ENCODE assay signal across 8 mouse cellular contexts in the genomic region with DNA sequence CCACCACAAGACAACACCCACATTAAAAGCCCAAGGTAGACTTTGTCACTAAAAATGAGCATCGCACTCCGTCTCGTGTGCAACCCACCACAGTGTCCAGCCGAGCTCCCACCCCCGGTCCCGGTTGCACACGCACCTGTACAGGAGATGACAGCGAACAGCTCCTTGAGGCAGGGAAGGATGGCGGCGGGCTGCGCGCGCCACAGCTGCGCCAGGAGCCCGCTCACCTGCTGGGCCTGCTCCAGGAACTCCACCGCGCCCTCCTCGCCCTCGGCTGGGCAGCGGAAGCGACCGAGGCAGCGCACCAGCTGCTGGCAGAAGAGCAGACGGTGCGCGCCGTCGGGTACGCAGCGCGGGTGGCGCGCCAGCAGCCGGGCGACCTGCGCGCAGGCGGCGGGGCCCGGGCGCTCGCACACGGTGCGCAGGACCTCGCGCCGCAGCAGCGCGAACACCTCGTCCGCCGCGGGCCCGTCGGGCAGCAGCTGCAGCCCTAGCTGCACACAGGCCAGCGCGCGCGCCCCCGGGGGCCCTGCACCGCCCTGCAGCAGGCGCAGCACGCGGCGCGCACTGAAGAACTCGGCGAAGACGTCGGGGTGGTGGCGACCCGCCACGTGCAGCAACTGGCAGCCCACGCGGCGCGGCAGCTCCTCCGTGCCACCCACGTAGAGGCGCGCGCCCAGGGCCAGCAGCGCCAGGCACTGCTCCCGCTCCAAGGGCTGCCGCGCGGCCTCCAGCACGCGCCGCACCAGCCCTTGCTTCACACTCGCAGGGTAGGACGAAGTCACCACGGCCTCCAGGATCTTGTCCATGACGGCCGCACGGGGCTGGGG. TPM values are rescaled to one million over a fixed set of nuclear protein-coding genes. Genes with fewer than 3 reads are reported as not detected.
A peak's percentile ranks its signal among the peaks of the same experiment; 100 is the strongest.
DNase-seq lines count a peak whose midpoint lies in the region; ATAC-seq lines count a peak whose summit lies in the region.

No protein-coding gene starts in this region.

- H3K4me2 ChIP-seq in kidney, embryonic 14.5 days (replicated peaks; ENCODE audit: low read depth, low read length), result peak overlapping the region; percentile 46
- H3K4me2 ChIP-seq in liver, embryonic 15.5 days, result peak overlapping the region; percentile 25
- H3K4me2 ChIP-seq in stomach, embryonic 14.5 days (replicated peaks; ENCODE audit: low read depth, low read length), result peak overlapping the region; percentile 51

- peak overlapping the region; percentile 32 for H3K4me3 ChIP-seq in kidney, embryonic 14.5 days (ENCODE audit: low read length)
- H3K4me3 ChIP-seq in liver, embryonic 15.5 days (replicated peaks), result peak overlapping the region; percentile 17; the same call in 1 of the 2 replicates
- H3K4me3 ChIP-seq in stomach, embryonic 14.5 days (ENCODE audit: low read depth, low read length), result peak overlapping the region; percentile 30

- H3K9me3 ChIP-seq in kidney, embryonic 14.5 days (ENCODE audit: control insufficient read depth, low read length), result no peaks in the 10 kb centered on the region
- no peaks in the 10 kb centered on the region for H3K9me3 ChIP-seq in liver, embryonic 15.5 days (replicated peaks)
- H3K9me3 ChIP-seq in stomach, embryonic 14.5 days (ENCODE audit: control insufficient read depth, low read depth, low read length), result no peaks in the 10 kb centered on the region

- WGBS in kidney, embryonic 14.5 days, result 12% methylated on average over 94 of the region's 96 CpGs
- 12% methylated on average over 94 of the region's 96 CpGs for WGBS in liver, embryonic 15.5 days (ENCODE audit: insufficient replicate concordance)
- WGBS in stomach, embryonic 14.5 days, result 12% methylated on average over 90 of the region's 96 CpGs

- 0 out of 2 replicates have a peak, but pooled peaks cover 4% of the 10 kb centered on the region for H3K4me1 ChIP-seq in kidney, embryonic 14.5 days (ENCODE audit: control insufficient read depth, insufficient read depth, low read length)
- H3K4me1 ChIP-seq in liver, embryonic 15.5 days (replicated peaks), result peaks cover 4% of the 10 kb centered on the region; the same call in 1 of the 2 replicates
- no peaks in the 10 kb centered on the region for H3K4me1 ChIP-seq in stomach, embryonic 14.5 days (ENCODE audit: control insufficient read depth, insufficient read depth, low read length)

- no peaks in the 10 kb centered on the region for H3K36me3 ChIP-seq in kidney, embryonic 14.5 days (ENCODE audit: control insufficient read depth, insufficient read depth, low read length)
- no peaks in the 10 kb centered on the region for H3K36me3 ChIP-seq in liver, embryonic 15.5 days (replicated peaks)
- no peaks in the 10 kb centered on the region; the same call in 1 of the 2 replicates for H3K36me3 ChIP-seq in stomach, embryonic 14.5 days (ENCODE audit: control insufficient read depth, insufficient read depth, low read length)

- H3K27me3 ChIP-seq in kidney, embryonic 14.5 days (ENCODE audit: control insufficient read depth, insufficient read depth, low read length), result peaks cover 32% of the 10 kb centered on the region
- peaks cover 61% of the 10 kb centered on the region for H3K27me3 ChIP-seq in liver, embryonic 15.5 days
- H3K27me3 ChIP-seq in stomach, embryonic 14.5 days (ENCODE audit: control insufficient read depth, insufficient read depth, low read length), result peaks cover 13% of the 10 kb centered on the region

- peak overlapping the region; percentile 40; the same call in 1 of the 2 replicates for H3K9ac ChIP-seq in kidney, embryonic 14.5 days (ENCODE audit: low read depth, low read length)
- no peak overlapping the region for H3K9ac ChIP-seq in liver, embryonic 15.5 days
- H3K9ac ChIP-seq in stomach, embryonic 14.5 days (replicated peaks; ENCODE audit: low read depth, low read length), result no peak overlapping the region

- peak; percentile 46; the same call in 1 of the 2 replicates for ATAC-seq in kidney, embryonic 14.5 days (ENCODE audit: low FRiP score, low TSS enrichment)
- peak; percentile 27; the same call in 1 of the 2 replicates for ATAC-seq in granulocyte monocyte progenitor cell, adult 5-6 weeks (replicated peaks; ENCODE audit: poor library complexity, severe bottlenecking)
- ATAC-seq in liver, embryonic 15.5 days (ENCODE audit: insufficient read depth), result no peak
- ATAC-seq in stomach, embryonic 14.5 days (ENCODE audit: insufficient number of reproducible peaks, insufficient read depth, low FRiP score, low read depth), result peak; percentile 24; the same call in 1 of the 2 replicates

- no peak for DNase-seq in kidney, postnatal 10 days
- peak; percentile 56 for DNase-seq in embryo, embryonic 11 days
- DNase-seq in T-cell, adult 2 months (ENCODE audit: low spot score), result no peak
- DNase-seq in adrenal gland, adult 8-10 months, result no peak

- H3K27ac ChIP-seq in kidney, embryonic 14.5 days (ENCODE audit: low read depth, low read length), result no peak overlapping the region
- H3K27ac ChIP-seq in liver, embryonic 15.5 days (replicated peaks), result no peak overlapping the region
- no peak overlapping the region for H3K27ac ChIP-seq in stomach, embryonic 14.5 days (ENCODE audit: low read length)

RNA-seq across cellular contexts. Expression of gene Usp35, which starts 6.4 kb away (rescaled TPM):
- 1.8 and 2.4 TPM in 2 replicates for polyA plus RNA-seq in kidney, embryonic 14.5 days (2014; fragmentation: Nextera tagmentation; extraction: Ambion mirVana)
- total RNA-seq in granulocyte monocyte progenitor cell, adult 5-6 weeks (2014; fragmentation: Nextera tagmentation), result 0.30 TPM in 1 of 2 replicates, not detected in the other
- total RNA-seq in granulocyte monocyte progenitor cell, adult 5-6 weeks (2017), result 0.04 TPM in 1 of 2 replicates, not detected in the other
- 0.07 and 0.16 TPM in 2 replicates for polyA plus RNA-seq in liver, embryonic 15.5 days (2015; fragmentation: Nextera tagmentation; extraction: Ambion mirVana)
- 3.4 and 3.6 TPM in 2 replicates for polyA plus RNA-seq in stomach, embryonic 14.5 days (2014; fragmentation: Nextera tagmentation; extraction: Ambion mirVana)
- total RNA-seq in adrenal gland, adult 8-10 months (2022), result 10 to 100 TPM; 10.8 to 29.5 (median 17.7) TPM

RNA-seq across cellular contexts. Expression of gene Kctd21, which starts 6.8 kb away (rescaled TPM):
- 2.2 and 4.6 TPM in 2 replicates for polyA plus RNA-seq in kidney, embryonic 14.5 days (2014; fragmentation: Nextera tagmentation; extraction: Ambion mirVana)
- total RNA-seq in granulocyte monocyte progenitor cell, adult 5-6 weeks (2014; fragmentation: Nextera tagmentation), result 1.3 and 2.1 TPM in 2 replicates
- 0.10 and 1.7 TPM in 2 replicates for total RNA-seq in granulocyte monocyte progenitor cell, adult 5-6 weeks (2017)
- 1.2 TPM in 2 replicates for polyA plus RNA-seq in liver, embryonic 15.5 days (2015; fragmentation: Nextera tagmentation; extraction: Ambion mirVana)
- polyA plus RNA-seq in stomach, embryonic 14.5 days (2014; fragmentation: Nextera tagmentation; extraction: Ambion mirVana), result 5.8 and 6.6 TPM in 2 replicates
- 1 to 10 TPM; 8.2 to 10.0 (median 9.0) TPM for total RNA-seq in adrenal gland, adult 8-10 months (2022)

RNA-seq across cellular contexts. Expression of gene Alg8, which starts 46.0 kb away (rescaled TPM):
- polyA plus RNA-seq in kidney, embryonic 14.5 days (2014; fragmentation: Nextera tagmentation; extraction: Ambion mirVana), result 48.5 and 48.8 TPM in 2 replicates
- 44.2 and 52.0 TPM in 2 replicates for total RNA-seq in granulocyte monocyte progenitor cell, adult 5-6 weeks (2014; fragmentation: Nextera tagmentation)
- total RNA-seq in granulocyte monocyte progenitor cell, adult 5-6 weeks (2017), result 23.6 and 42.2 TPM in 2 replicates
- 31.0 and 31.8 TPM in 2 replicates for polyA plus RNA-seq in liver, embryonic 15.5 days (2015; fragmentation: Nextera tagmentation; extraction: Ambion mirVana)
- polyA plus RNA-seq in stomach, embryonic 14.5 days (2014; fragmentation: Nextera tagmentation; extraction: Ambion mirVana), result 38.3 and 40.5 TPM in 2 replicates
- 10 to 100 TPM; 11.2 to 18.6 (median 15.8) TPM for total RNA-seq in adrenal gland, adult 8-10 months (2022)
